Mouse (Mus musculus) embryonic fibroblast, embryonic 13.5 days (primary cell): ENCODE measurements around the gene St3gal4.

Experiments
- CTCF ChIP-seq: IDR thresholded peaks from 2 replicates; pipeline ENCODE4 v1.5.1; 2011; ENCODE audit warnings: mild to moderate bottlenecking, control low read depth, low read length, moderate library complexity, borderline replicate concordance; ENCODE audit not compliant: insufficient read depth
- POLR2A ChIP-seq: IDR thresholded peaks from 2 replicates; pipeline ENCODE4 v1.6.1; 2011; ENCODE audit warnings: low read depth, mild to moderate bottlenecking, control low read depth, low read length, moderate library complexity

- TF ChIP-seq CTCF (no peak), POLR2A (no peak)
Measured at GRCm38 (mm10) chr9:35061446-35061845, 57.6 kb downstream of the St3gal4 start.
